Mouse (Mus musculus) thymus, adult 2 months (tissue): ENCODE data around the gene Hspg2. TPM values are rescaled to one million over a fixed set of nuclear protein-coding genes. Genes with fewer than 3 reads are reported as not detected.

Experiments
- DNase-seq: peaks from one replicate; pipeline ENCODE4 v3.0.0; 2021
- H3K27ac ChIP-seq: fragments of 200-500 bp; 2 replicates; pipeline ENCODE4 v1.5.1; 2012; ENCODE audit warnings: low read length, control low read depth; ENCODE audit not compliant: control insufficient read depth, insufficient read depth
- H3K27me3 ChIP-seq: fragments of 200-500 bp; 2 replicates; pipeline ENCODE4 v1.6.1; 2012; ENCODE audit warnings: mild to moderate bottlenecking, low read length, moderate library complexity, mixed read lengths; ENCODE audit not compliant: control insufficient read depth, insufficient read depth
- H3K36me3 ChIP-seq: fragments of 200-500 bp; 2 replicates; pipeline ENCODE4 v1.6.1; 2012; ENCODE audit warnings: mild to moderate bottlenecking, low read length, moderate library complexity; ENCODE audit not compliant: control insufficient read depth, insufficient read depth
- H3K4me1 ChIP-seq: fragments of 200-500 bp; replicated peaks from 2 replicates; pipeline ENCODE4 v1.6.1; 2012; ENCODE audit warnings: low read length; ENCODE audit not compliant: control insufficient read depth, insufficient read depth
- H3K4me3 ChIP-seq: fragments of 200-500 bp; 2 replicates; pipeline ENCODE4 v1.5.1; 2012; ENCODE audit warnings: mild to moderate bottlenecking, low read length, control low read depth, moderate library complexity; ENCODE audit not compliant: control insufficient read depth, insufficient read depth
- CTCF ChIP-seq: fragments of 200-500 bp; IDR thresholded peaks from 2 replicates; pipeline ENCODE4 v1.5.1; 2012; ENCODE audit warnings: mild to moderate bottlenecking, control low read depth, low read length, moderate library complexity, borderline replicate concordance; ENCODE audit not compliant: control insufficient read depth, poor library complexity, insufficient read depth; ENCODE audit errors: extremely low read depth
- POLR2A ChIP-seq: fragments of 200-500 bp; IDR thresholded peaks from 2 replicates; pipeline ENCODE4 v1.6.1; 2012; ENCODE audit warnings: mild to moderate bottlenecking, low read length, control low read depth, moderate library complexity; ENCODE audit not compliant: control insufficient read depth, poor library complexity, insufficient read depth; ENCODE audit errors: extremely low read depth
- WGBS: fragments of 180-500 bp; shearing (Covaris S2); methylation state at CpG from one replicate; pipeline ENCODE4 v1.1.7; 2018; 5-methylcytosine and 5-hydroxymethylcytosine counted together
- polyA plus RNA-seq: library from polyadenylated mRNA; depleted of rRNA; stranded (reverse); fragments of >200 nt; gene quantifications from 2 replicates; pipeline ENCODE4 v1.2.3, GENCODE M21; 2012

The Hspg2 gene
- polyA plus RNA-seq, 1 experiment = 21.6 TPM

DNA sequence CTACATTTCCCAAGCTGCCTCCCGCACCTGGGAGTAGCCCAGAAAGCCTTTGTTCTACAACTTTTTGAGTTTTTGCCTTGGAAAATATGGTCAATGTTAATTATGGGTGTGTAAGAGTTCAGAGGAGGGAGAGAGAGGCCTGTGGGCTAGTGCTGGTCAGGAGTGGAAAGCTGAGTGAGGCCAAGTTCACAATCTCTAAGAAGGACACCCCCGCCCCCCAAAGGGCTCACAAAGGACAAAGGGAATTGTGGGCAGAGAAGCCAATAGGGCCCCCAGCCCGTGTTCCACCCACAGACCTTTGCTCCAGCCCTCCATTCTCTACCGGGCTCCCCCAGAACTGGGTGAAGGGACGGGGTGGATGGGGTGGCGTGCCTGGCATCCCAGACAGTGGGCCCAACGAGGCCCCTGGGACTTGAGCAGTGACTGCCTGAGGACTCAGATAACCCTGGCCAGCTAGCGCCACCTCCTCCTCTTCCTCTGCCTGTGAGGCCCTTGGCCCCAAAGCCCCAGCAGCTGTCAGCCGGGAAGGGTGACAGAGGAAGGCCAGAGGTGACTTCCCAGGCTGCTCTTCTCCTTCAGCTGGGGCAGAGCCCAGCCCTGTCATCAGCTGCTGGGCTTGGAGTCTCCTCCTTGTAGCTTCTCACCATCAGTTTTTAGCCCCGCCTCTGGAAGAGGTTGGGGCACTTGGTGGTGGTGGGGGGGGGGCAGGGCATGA is 18.9 kb downstream of the Hspg2 start:
- Histone ChIP-seq H3K27me3 (no peaks in the 10 kb centered on the region; the same call in 1 of the 2 replicates), H3K27ac (no peak overlapping the region), H3K4me1 (peaks cover 4% of the 10 kb centered on the region), H3K36me3 (no peaks in the 10 kb centered on the region), H3K4me3 (no peak overlapping the region)
- DNase-seq = no peak
- no peak for TF ChIP-seq POLR2A
- TF ChIP-seq CTCF = no peak
- 71% methylated on average over 10 of the region's 10 CpGs for WGBS

DNA sequence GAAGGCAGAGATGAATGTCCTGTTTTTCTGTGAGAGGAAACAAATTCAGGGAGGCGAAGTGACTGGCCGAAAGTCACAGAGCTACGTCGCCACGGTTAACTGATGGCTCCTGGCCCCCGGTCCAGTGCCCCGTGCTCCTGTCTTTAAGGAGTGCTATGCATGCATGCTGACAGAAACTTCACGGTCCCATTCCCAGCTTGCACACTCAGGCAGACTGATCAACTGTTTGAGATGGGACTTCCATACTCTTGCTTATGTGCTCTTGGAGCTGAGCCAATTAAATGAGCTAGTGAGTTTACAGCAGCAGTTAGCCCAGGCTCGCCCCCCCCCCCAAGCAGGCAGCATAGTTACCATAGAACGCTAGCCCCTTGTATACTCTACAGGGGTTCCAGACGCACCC is 19.5 kb downstream of the Hspg2 start:
- no peaks in the 10 kb centered on the region for H3K36me3 ChIP-seq
- H3K4me3 ChIP-seq = no peak overlapping the region
- DNase-seq = no peak
- H3K27ac ChIP-seq = no peak overlapping the region
- no peak for TF ChIP-seq POLR2A
- no peak for TF ChIP-seq CTCF
- H3K4me1 ChIP-seq = peaks cover 4% of the 10 kb centered on the region
- H3K27me3 ChIP-seq = no peaks in the 10 kb centered on the region; the same call in 1 of the 2 replicates
- 88% methylated on average over 11 of the region's 11 CpGs for WGBS

DNA sequence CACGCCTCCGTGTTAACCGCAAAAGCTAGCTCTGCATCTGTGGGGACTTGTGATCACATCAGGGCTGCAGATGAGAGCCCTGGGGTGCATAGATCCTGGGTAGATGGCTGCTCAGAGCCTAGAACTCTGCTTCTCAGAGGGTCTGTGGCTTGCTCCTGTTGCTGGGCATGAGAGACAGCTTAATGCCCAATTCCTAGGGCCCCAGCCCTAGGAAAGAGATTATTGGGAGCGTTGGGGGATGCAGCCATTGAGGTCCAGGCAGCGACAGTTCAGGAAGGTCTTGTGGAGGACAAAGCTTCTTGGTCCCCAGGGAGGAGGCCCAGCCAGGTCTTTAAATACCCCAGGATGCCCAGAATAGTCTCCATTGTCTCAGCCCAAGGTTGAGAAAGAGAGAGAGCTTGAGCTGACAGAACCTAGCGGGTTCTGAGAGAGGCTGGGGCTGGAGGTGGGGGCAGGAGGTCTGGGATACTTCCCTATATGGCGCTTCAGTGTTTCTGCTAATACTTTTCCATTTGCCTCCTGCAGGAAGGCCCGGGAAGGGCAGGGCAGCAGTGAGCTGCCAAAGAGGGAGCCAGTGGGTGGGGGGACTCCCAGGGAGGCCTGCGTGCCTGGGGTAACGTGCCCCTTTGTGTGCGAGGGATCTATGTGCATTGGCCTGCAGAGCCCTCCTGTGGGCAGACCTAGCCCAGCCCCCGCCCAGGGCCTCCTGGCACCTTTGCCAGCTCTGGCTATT is 20.2 kb downstream of the Hspg2 start:
- DNase-seq = no peak
- Histone ChIP-seq H3K27me3 (no peaks in the 10 kb centered on the region; the same call in 1 of the 2 replicates), H3K4me3 (no peak overlapping the region), H3K27ac (no peak overlapping the region), H3K4me1 (peaks cover 4% of the 10 kb centered on the region), H3K36me3 (no peaks in the 10 kb centered on the region)
- TF ChIP-seq CTCF (no peak), POLR2A (no peak)
- WGBS = 53% methylated on average over 12 of the region's 12 CpGs

DNA sequence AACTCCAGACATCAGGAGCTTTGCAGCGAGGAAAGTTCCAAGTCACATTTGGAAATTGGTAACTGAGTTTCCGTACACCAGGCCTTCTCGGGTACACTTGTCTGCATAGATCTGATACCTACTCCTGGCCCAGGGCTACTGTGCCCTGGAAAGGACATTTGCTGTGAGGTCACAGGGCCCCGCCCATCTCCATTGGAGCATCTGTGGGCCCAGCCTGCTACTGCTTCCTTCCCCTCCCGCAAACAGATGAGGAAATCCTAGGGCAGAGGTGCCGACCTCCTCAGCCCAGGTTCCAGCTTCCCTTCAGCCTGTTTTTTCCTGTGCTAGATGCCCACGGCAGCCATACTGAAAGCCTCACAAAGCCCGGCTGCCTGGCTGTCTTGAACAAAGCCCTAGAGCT is 21.4 kb downstream of the Hspg2 start:
- TF ChIP-seq POLR2A (no peak), CTCF (no peak)
- peaks cover 4% of the 10 kb centered on the region for H3K4me1 ChIP-seq
- no peak overlapping the region for H3K4me3 ChIP-seq
- no peak overlapping the region for H3K27ac ChIP-seq
- no peaks in the 10 kb centered on the region for H3K36me3 ChIP-seq
- no peaks in the 10 kb centered on the region for H3K27me3 ChIP-seq
- WGBS = 60% methylated on average over 8 of the region's 8 CpGs
- no peak for DNase-seq

DNA sequence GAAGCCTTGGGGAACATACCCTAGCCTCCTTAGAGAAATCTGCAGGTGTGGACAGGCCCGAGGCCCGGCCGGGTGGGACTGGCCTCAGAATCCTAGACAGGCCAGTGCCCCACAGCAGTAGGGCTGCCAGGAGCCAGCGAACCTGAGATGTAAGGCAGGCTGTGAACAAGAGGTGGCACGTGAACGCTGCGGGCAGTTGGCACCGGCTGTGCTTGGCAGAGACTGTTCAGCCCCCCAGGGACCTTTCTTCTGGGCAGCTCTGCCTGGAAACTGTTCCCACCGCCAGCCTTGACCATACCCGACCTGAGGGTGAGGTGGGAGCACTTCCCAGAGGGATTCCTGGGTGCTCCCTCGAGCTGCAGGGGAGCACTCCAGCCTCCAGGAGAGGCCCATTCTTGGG is 24.0 kb downstream of the Hspg2 start:
- no peaks in the 10 kb centered on the region for H3K36me3 ChIP-seq

DNA sequence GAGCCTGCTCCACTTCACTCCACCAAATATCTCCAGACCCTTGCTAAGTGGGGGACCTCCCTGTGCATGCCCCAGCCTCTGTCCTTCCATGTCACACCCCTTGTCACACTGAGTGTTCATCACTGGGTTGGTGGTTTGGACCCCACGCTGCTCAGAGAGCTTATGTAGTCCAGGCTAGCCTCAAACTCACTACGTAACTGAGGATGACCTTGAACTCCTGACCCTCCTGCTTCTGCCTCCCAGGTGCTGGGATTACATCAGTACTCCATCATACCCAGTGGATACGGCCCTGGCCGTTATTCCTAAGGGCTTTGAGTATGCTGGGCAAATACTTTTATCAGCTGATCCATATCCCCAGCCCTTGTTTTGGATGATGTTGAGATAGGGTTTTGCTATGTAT is 24.6 kb downstream of the Hspg2 start:
- Histone ChIP-seq H3K4me3 (no peak overlapping the region), H3K36me3 (no peaks in the 10 kb centered on the region), H3K27ac (no peak overlapping the region), H3K4me1 (peaks cover 10% of the 10 kb centered on the region), H3K27me3 (no peaks in the 10 kb centered on the region)
- no peak for DNase-seq
- TF ChIP-seq POLR2A (no peak), CTCF (no peak)
- WGBS = 91% methylated on average over 4 of the region's 4 CpGs

More for the DNA sequence above, 24.0 kb downstream of the Hspg2 start:
- TF ChIP-seq CTCF = no peak
- no peak for TF ChIP-seq POLR2A
- Histone ChIP-seq H3K27me3 (no peaks in the 10 kb centered on the region), H3K4me1 (peaks cover 4% of the 10 kb centered on the region), H3K27ac (no peak overlapping the region), H3K4me3 (no peak overlapping the region)
- DNase-seq = no peak
- 94% methylated on average over 11 of the region's 11 CpGs for WGBS
